Mouse (Mus musculus) left cerebral cortex, postnatal 25 days (tissue): ENCODE measurements around the gene Atp13a3. TPM values are rescaled to one million over a fixed set of nuclear protein-coding genes. Genes with fewer than 3 reads are reported as not detected.
A peak's percentile ranks its signal among the peaks of the same experiment; 100 is the strongest.
"Not testable (repeated sequence)": the region's sequence is repeated elsewhere in the genome, so short reads cannot be mapped to it uniquely, and the experiment has no call there.

Experiments used
- DNase-seq, 2 experiments: peaks; one replicate each; pipeline ENCODE4 v3.0.0; 2022; ENCODE audit warnings: low spot score in 2 of 2, mixed read lengths in 1 of 2
- intact Hi-C: fragments of 180-260 bp; cut with DNase I; formaldehyde crosslinking; loops from one replicate; pipeline ENCODE4 v1.15.1; 2025
- total RNA-seq, 2 experiments: library from RNA; stranded (reverse); gene quantifications; 2 replicates each; pipeline ENCODE4 v1.2.3; 2021

The Atp13a3 gene
- total RNA-seq, 2 experiments from 2014 or later: 57.4 to 70.1 TPM

GRCm38 (mm10) chr16:30373286-30373685 is 32.5 kb downstream of the Atp13a3 start:
- intact Hi-C loops: loop anchor here (10.0 kb wide), 1 partner anchor 702 kb away; no protein-coding TSS in a partner anchor
- not testable (repeated sequence) for DNase-seq

GRCm38 (mm10) chr16:30367395-30367794 is 38.4 kb downstream of the Atp13a3 start:
- DNase-seq: no peak
- intact Hi-C loops: no loop called here

- DNase-seq: no peak
- intact Hi-C loops: no loop called here
Observed at GRCm38 (mm10) chr16:30364604-30365003, 41.2 kb downstream of the Atp13a3 start.

GRCm38 (mm10) chr16:30362528-30362927 is 43.2 kb downstream of the Atp13a3 start:
- intact Hi-C loops: no loop called here
- DNase-seq: peak in 1 of 2 experiments; percentile 35

GRCm38 (mm10) chr16:30353489-30353888 is 52.3 kb downstream of the Atp13a3 start:
- intact Hi-C loops: not testable (repeated sequence)

GRCm38 (mm10) chr16:30314236-30314635 is 91.5 kb downstream of the Atp13a3 start:
- intact Hi-C loops: loop anchor here (5.0 kb wide), 1 partner anchor 687 kb away; no protein-coding TSS in a partner anchor

More at GRCm38 (mm10) chr16:30353489-30353888, 52.3 kb downstream of the Atp13a3 start:
- DNase-seq: not testable (repeated sequence)

GRCm38 (mm10) chr16:30310647-30311046 is 95.1 kb downstream of the Atp13a3 start, which contains the start of gene Gp5:
Gene Gp5, minus strand, starts transcription at chr16:30310779.
- intact Hi-C loops: loop anchor here (2.0 to 5.0 kb wide), 2 partner anchors 58 to 683 kb away; no protein-coding TSS in a partner anchor
- DNase-seq: no peak

More at GRCm38 (mm10) chr16:30314236-30314635, 91.5 kb downstream of the Atp13a3 start:
- peak in 1 of 2 experiments; percentile 48 for DNase-seq

GRCm38 (mm10) chr16:30310171-30310515 is 95.6 kb downstream of the Atp13a3 start:
- intact Hi-C loops: loop anchor here (2.0 to 5.0 kb wide), 2 partner anchors 57 to 683 kb away; no protein-coding TSS in a partner anchor
- no peak for DNase-seq

- intact Hi-C loops: loop anchor here (2.0 to 5.0 kb wide), 2 partner anchors 57 to 682 kb away; no protein-coding TSS in a partner anchor
- peak; percentile 41 to 42 for DNase-seq
Observed at GRCm38 (mm10) chr16:30309395-30310170, 96.2 kb downstream of the Atp13a3 start.

GRCm38 (mm10) chr16:30308616-30309394 is 97.0 kb downstream of the Atp13a3 start:
- peak; percentile 66 to 74 for DNase-seq
- intact Hi-C loops: no loop called here

GRCm38 (mm10) chr16:30307961-30308615 is 97.7 kb downstream of the Atp13a3 start:
- intact Hi-C loops: no loop called here
- no peak for DNase-seq

GRCm38 (mm10) chr16:30307306-30307705 is 98.5 kb downstream of the Atp13a3 start:
- intact Hi-C loops: no loop called here
- no peak for DNase-seq

- DNase-seq: no peak
- intact Hi-C loops: no loop called here
Observed at GRCm38 (mm10) chr16:30306102-30306501, 99.7 kb downstream of the Atp13a3 start.

- no peak for DNase-seq
- intact Hi-C loops: loop anchor here (5.0 kb wide), 1 partner anchor 577 kb away; no protein-coding TSS in a partner anchor
Observed at GRCm38 (mm10) chr16:30304236-30304635, 101.5 kb downstream of the Atp13a3 start.

- intact Hi-C loops: loop anchor here (5.0 kb wide), 1 partner anchor 576 kb away; no protein-coding TSS in a partner anchor
Observed at GRCm38 (mm10) chr16:30303411-30303810, 102.4 kb downstream of the Atp13a3 start.

GRCm38 (mm10) chr16:30302686-30303085 is 103.1 kb downstream of the Atp13a3 start:
- intact Hi-C loops: loop anchor here (5.0 kb wide), 1 partner anchor 575 kb away; no protein-coding TSS in a partner anchor
- no peak for DNase-seq

More at GRCm38 (mm10) chr16:30303411-30303810, 102.4 kb downstream of the Atp13a3 start:
- no peak for DNase-seq

- intact Hi-C loops: loop anchor here (5.0 kb wide), 1 partner anchor 572 kb away; no protein-coding TSS in a partner anchor
- no peak for DNase-seq
Observed at GRCm38 (mm10) chr16:30299711-30300277, 106.0 kb downstream of the Atp13a3 start.

GRCm38 (mm10) chr16:30297450-30297849 is 108.3 kb downstream of the Atp13a3 start:
- intact Hi-C loops: no loop called here
- no peak for DNase-seq
